Mouse (Mus musculus): ENCODE results near the gene Rasgef1c. TPM values are rescaled to one million over a fixed set of nuclear protein-coding genes. Genes with fewer than 3 reads are reported as not detected.

Gene Rasgef1c
- total RNA-seq (2021) = under 1 TPM; 0.13 to 0.31 TPM
- long read RNA-seq, experiment 1 = 0 reads
- long read RNA-seq, experiment 2 = 0 reads

- TF ChIP-seq CTCF (IDR thresholded peaks at IDR 0.05) = peak; percentile 81
- intact Hi-C loops (cut with DNase I) = loop anchor here (5.0 kb wide), 1 partner anchor 55 kb away; no protein-coding TSS in a partner anchor
- peak within 1 kb of the TSS; percentile 28 for H3K27ac ChIP-seq
- DNase-seq = peak; percentile 82
- H3K4me3 ChIP-seq = peak within 1 kb of the TSS; percentile 73
Measured at GRCm38 (mm10) chr11:49901659-49902458, at the start of gene Rasgef1c. Rasgef1c (plus strand) TSS chr11:49901835.

- TF ChIP-seq CTCF (IDR thresholded peaks at IDR 0.05) = no peak
- DNase-seq = no peak
- Histone ChIP-seq H3K27ac (no peak overlapping the region), H3K4me3 (no peak overlapping the region)
- intact Hi-C loops (cut with DNase I) = no loop called here
Measured at GRCm38 (mm10) chr11:49855144-49855543, 46.5 kb upstream of the Rasgef1c start.

- H3K27ac ChIP-seq = no peak overlapping the region
- intact Hi-C loops (cut with DNase I) = no loop called here
Measured at GRCm38 (mm10) chr11:49861139-49861538, 40.5 kb upstream of the Rasgef1c start.

GRCm38 (mm10) chr11:49863926-49864325 lies 37.7 kb upstream of the Rasgef1c start:
- no peak for TF ChIP-seq CTCF (IDR thresholded peaks at IDR 0.05)
- no peak overlapping the region for H3K27ac ChIP-seq
- intact Hi-C loops (cut with DNase I) = no loop called here
- DNase-seq = no peak
- H3K4me3 ChIP-seq = no peak overlapping the region

More at GRCm38 (mm10) chr11:49861139-49861538, 40.5 kb upstream of the Rasgef1c start:
- TF ChIP-seq CTCF (IDR thresholded peaks at IDR 0.05) = no peak
- no peak overlapping the region for H3K4me3 ChIP-seq
- DNase-seq = no peak

- DNase-seq = no peak
- H3K4me3 ChIP-seq = no peak overlapping the region
- intact Hi-C loops (cut with DNase I) = no loop called here
- no peak overlapping the region for H3K27ac ChIP-seq
- TF ChIP-seq CTCF (IDR thresholded peaks at IDR 0.05) = no peak
Measured at GRCm38 (mm10) chr11:49867320-49867719, 34.3 kb upstream of the Rasgef1c start.

- intact Hi-C loops (cut with DNase I) = loop anchor here (2.0 to 5.0 kb wide), 3 partner anchors 42 to 217 kb away; no protein-coding TSS in a partner anchor
- H3K27ac ChIP-seq = no peak overlapping the region
- DNase-seq = peak; percentile 48
- no peak overlapping the region for H3K4me3 ChIP-seq
- TF ChIP-seq CTCF (IDR thresholded peaks at IDR 0.05) = peak; percentile 77
Measured at GRCm38 (mm10) chr11:49869762-49870161, 31.9 kb upstream of the Rasgef1c start.

- TF ChIP-seq CTCF (IDR thresholded peaks at IDR 0.05) = peak; percentile 69
- Histone ChIP-seq H3K27ac (no peak overlapping the region), H3K4me3 (no peak overlapping the region)
- DNase-seq = no peak
- intact Hi-C loops (cut with DNase I) = loop anchor here (2.0 to 5.0 kb wide), 3 partner anchors 45 to 219 kb away; no protein-coding TSS in a partner anchor
Measured at GRCm38 (mm10) chr11:49871914-49872313, 29.7 kb upstream of the Rasgef1c start.

GRCm38 (mm10) chr11:49872779-49873178 lies 28.9 kb upstream of the Rasgef1c start:
- no peak overlapping the region for H3K4me3 ChIP-seq
- no peak overlapping the region for H3K27ac ChIP-seq
- intact Hi-C loops (cut with DNase I) = loop anchor here (5.0 kb wide), 1 partner anchor 45 kb away; no protein-coding TSS in a partner anchor
- no peak for TF ChIP-seq CTCF (IDR thresholded peaks at IDR 0.05)
- no peak for DNase-seq

GRCm38 (mm10) chr11:49876948-49877817 lies 24.5 kb upstream of the Rasgef1c start:
- Histone ChIP-seq H3K4me3 (no peak overlapping the region), H3K27ac (no peak overlapping the region)
- no peak for DNase-seq

GRCm38 (mm10) chr11:49879950-49880642 lies 21.5 kb upstream of the Rasgef1c start:
- no peak overlapping the region for H3K4me3 ChIP-seq
- DNase-seq = no peak
- TF ChIP-seq CTCF (IDR thresholded peaks at IDR 0.05) = no peak
- intact Hi-C loops (cut with DNase I) = no loop called here
- no peak overlapping the region for H3K27ac ChIP-seq

More at GRCm38 (mm10) chr11:49876948-49877817, 24.5 kb upstream of the Rasgef1c start:
- intact Hi-C loops (cut with DNase I) = no loop called here
- TF ChIP-seq CTCF (IDR thresholded peaks at IDR 0.05) = no peak

- no peak overlapping the region for H3K27ac ChIP-seq
- no peak overlapping the region for H3K4me3 ChIP-seq
- no peak for DNase-seq
- intact Hi-C loops (cut with DNase I) = no loop called here
- TF ChIP-seq CTCF (IDR thresholded peaks at IDR 0.05) = no peak
Measured at GRCm38 (mm10) chr11:49883394-49883793, 18.2 kb upstream of the Rasgef1c start.

GRCm38 (mm10) chr11:49888469-49888868 lies 13.2 kb upstream of the Rasgef1c start:
- no peak for DNase-seq
- H3K27ac ChIP-seq = no peak overlapping the region
- intact Hi-C loops (cut with DNase I) = no loop called here
- no peak for TF ChIP-seq CTCF (IDR thresholded peaks at IDR 0.05)
- no peak overlapping the region for H3K4me3 ChIP-seq

All from gastrocnemius, adult 2 months (tissue).